Mouse (Mus musculus) CH12.LX (cell line): Measurements from ENCODE around the gene D10Wsu102e. TPM values are rescaled to one million over a fixed set of nuclear protein-coding genes. Genes with fewer than 3 reads are reported as not detected.

Experiments used
- DNase-seq: peaks from one replicate; pipeline ENCODE4 v3.0.0-alpha.2; 2013; ENCODE audit errors: extremely low read depth
- H3K27ac ChIP-seq: 2 replicates; pipeline ENCODE4 v1.5.1; 2012; ENCODE audit warnings: low read depth, mild to moderate bottlenecking, control low read depth, moderate library complexity; ENCODE audit not compliant: insufficient read depth
- H3K27me3 ChIP-seq: replicated peaks from 2 replicates; pipeline ENCODE3; 2012; ENCODE audit warnings: inconsistent platforms
- H3K36me3 ChIP-seq, 2 experiments: replicated peaks in 1 of 2; 2 replicates each; pipeline versions ENCODE3 to v1.6.1; 2012; ENCODE audit warnings: inconsistent platforms in 1 of 2, low read length in 1 of 2, mild to moderate bottlenecking in 1 of 2, mixed read lengths in 1 of 2, moderate library complexity in 1 of 2; ENCODE audit not compliant: control insufficient read depth in 1 of 2, insufficient read depth in 1 of 2
- H3K4me1 ChIP-seq, 2 experiments: 2 replicates each; pipeline ENCODE4 v1.6.1; 2012; ENCODE audit warnings: inconsistent platforms in 1 of 2, moderate library complexity in 1 of 2; ENCODE audit not compliant: insufficient read depth in 2 of 2, control insufficient read depth in 1 of 2
- H3K4me2 ChIP-seq: 2 replicates; pipeline ENCODE4 v1.6.1; 2012; ENCODE audit warnings: low read depth, mild to moderate bottlenecking, control low read depth; ENCODE audit not compliant: poor library complexity, insufficient read depth, severe bottlenecking
- H3K4me3 ChIP-seq, 3 experiments: fragments of 150-350 bp in 1 of 3; sonication (generic) in 1 of 3; replicated peaks in 1 of 3; 2 replicates each; pipeline versions ENCODE3 to v1.5.1; 2011 to 2012; ENCODE audit warnings: low read depth in 2 of 3, low read length in 2 of 3, mild to moderate bottlenecking in 2 of 3, moderate library complexity in 2 of 3, control low read depth in 1 of 3, improper control_type of control experiment in 1 of 3, inconsistent platforms in 1 of 3, mixed read lengths in 1 of 3; ENCODE audit not compliant: poor library complexity in 1 of 3
- H3K79me2 ChIP-seq: replicated peaks from 2 replicates; pipeline ENCODE4 v1.6.1; 2012; ENCODE audit warnings: mild to moderate bottlenecking, moderate library complexity; ENCODE audit not compliant: control insufficient read depth, poor library complexity, insufficient read depth, severe bottlenecking; ENCODE audit errors: extremely low read depth
- H3K9ac ChIP-seq: 2 replicates; pipeline ENCODE4 v1.6.1; 2012; ENCODE audit warnings: low read depth, mild to moderate bottlenecking, control low read depth, moderate library complexity; ENCODE audit not compliant: insufficient read depth
- H3K9me3 ChIP-seq: replicated peaks from 2 replicates; pipeline ENCODE3; 2012; ENCODE audit warnings: low read length, inconsistent platforms, mixed read lengths
- BHLHE40 ChIP-seq: IDR thresholded peaks from 2 replicates; pipeline ENCODE4 v1.6.1; 2011; ENCODE audit warnings: mild to moderate bottlenecking, low read depth, low read length, improper control_type of control experiment
- CHD1 ChIP-seq: IDR thresholded peaks from 2 replicates; pipeline ENCODE4 v1.6.1; 2012; ENCODE audit warnings: low read depth, low read length, improper control_type of control experiment, inconsistent platforms
- CHD2 ChIP-seq: IDR thresholded peaks from 2 replicates; pipeline ENCODE4 v1.6.1; 2011; ENCODE audit warnings: low read length, improper control_type of control experiment
- CTCF ChIP-seq, 2 experiments: IDR thresholded peaks in 1 of 2; conservative IDR thresholded peaks in 1 of 2; 2 replicates each; pipeline ENCODE4 v1.5.1; 2011 to 2012; ENCODE audit warnings: low read depth in 2 of 2, low read length in 2 of 2, improper control_type of control experiment in 1 of 2, inconsistent platforms in 1 of 2, mild to moderate bottlenecking in 1 of 2, moderate library complexity in 1 of 2
- E2F4 ChIP-seq: IDR thresholded peaks from 2 replicates; pipeline ENCODE4 v1.6.1; 2011; ENCODE audit warnings: low read depth, low read length, improper control_type of control experiment; ENCODE audit not compliant: insufficient replicate concordance
- ELF1 ChIP-seq: IDR thresholded peaks from 2 replicates; pipeline ENCODE4 v1.6.1; 2014; ENCODE audit warnings: low read depth, mild to moderate bottlenecking, inconsistent platforms, low read length, improper control_type of control experiment
- EP300 ChIP-seq: IDR thresholded peaks from 2 replicates; pipeline ENCODE4 v1.6.1; 2011; ENCODE audit warnings: low read length, improper control_type of control experiment
- ETS1 ChIP-seq: conservative IDR thresholded peaks from 2 replicates; pipeline ENCODE4 v1.6.1; 2012; ENCODE audit warnings: low read depth, mild to moderate bottlenecking, inconsistent platforms, low read length, improper control_type of control experiment, moderate library complexity
- GABPA ChIP-seq: IDR thresholded peaks from 2 replicates; pipeline ENCODE4 v1.6.1; 2012; ENCODE audit warnings: low read depth, low read length, improper control_type of control experiment, inconsistent platforms; ENCODE audit not compliant: insufficient replicate concordance
- HCFC1 ChIP-seq: IDR thresholded peaks from 2 replicates; pipeline ENCODE4 v1.6.1; 2012; ENCODE audit warnings: low read depth, mild to moderate bottlenecking, inconsistent platforms, low read length, improper control_type of control experiment
- IRF4 ChIP-seq: IDR thresholded peaks from 2 replicates; pipeline ENCODE4 v1.6.1; 2014; ENCODE audit warnings: low read depth, mild to moderate bottlenecking, inconsistent platforms, low read length, improper control_type of control experiment
- JUN ChIP-seq: IDR thresholded peaks from 2 replicates; pipeline ENCODE4 v1.6.1; 2011; ENCODE audit warnings: low read depth, mild to moderate bottlenecking, low read length, improper control_type of control experiment, moderate library complexity; ENCODE audit not compliant: insufficient read depth
- JUND ChIP-seq: conservative IDR thresholded peaks from 2 replicates; pipeline ENCODE4 v1.6.1; 2011; ENCODE audit warnings: low read depth, low read length, improper control_type of control experiment
- KAT2A ChIP-seq: IDR thresholded peaks from 2 replicates; pipeline ENCODE4 v1.6.1; 2012; ENCODE audit warnings: low read length, improper control_type of control experiment, inconsistent platforms; ENCODE audit not compliant: insufficient replicate concordance
- MAFK ChIP-seq: IDR thresholded peaks from 2 replicates; pipeline ENCODE4 v1.6.1; 2011; ENCODE audit warnings: low read length, improper control_type of control experiment; ENCODE audit not compliant: insufficient replicate concordance
- MAX ChIP-seq: IDR thresholded peaks from 2 replicates; pipeline ENCODE4 v1.6.1; 2011; ENCODE audit warnings: low read length, improper control_type of control experiment
- MAZ ChIP-seq: IDR thresholded peaks from 2 replicates; pipeline ENCODE4 v1.6.1; 2012; ENCODE audit warnings: low read depth, mild to moderate bottlenecking, inconsistent platforms, low read length, improper control_type of control experiment, moderate library complexity
- MEF2A ChIP-seq: IDR thresholded peaks from 2 replicates; pipeline ENCODE4 v1.6.1; 2014; ENCODE audit warnings: low read depth, mild to moderate bottlenecking, inconsistent platforms, low read length, improper control_type of control experiment, borderline replicate concordance
- MXI1 ChIP-seq: IDR thresholded peaks from 2 replicates; pipeline ENCODE4 v1.6.1; 2011; ENCODE audit warnings: mild to moderate bottlenecking, low read depth, low read length, improper control_type of control experiment
- MYC ChIP-seq: IDR thresholded peaks from 2 replicates; pipeline ENCODE4 v1.6.1; 2011; ENCODE audit warnings: low read depth, mild to moderate bottlenecking, improper control_type of control experiment, low read length
- NELFE ChIP-seq: IDR thresholded peaks from 2 replicates; pipeline ENCODE4 v1.6.1; 2011; ENCODE audit warnings: low read depth, low read length, improper control_type of control experiment
- NRF1 ChIP-seq: IDR thresholded peaks from 2 replicates; pipeline ENCODE4 v1.6.1; 2014; ENCODE audit warnings: low read depth, mild to moderate bottlenecking, inconsistent platforms, low read length, improper control_type of control experiment, moderate library complexity
- PAX5 ChIP-seq: IDR thresholded peaks from 2 replicates; pipeline ENCODE4 v1.6.1; 2012; ENCODE audit warnings: low read length, inconsistent platforms, mixed read lengths
- POLR2A ChIP-seq: IDR thresholded peaks from 2 replicates; pipeline ENCODE4 v1.6.1; 2011; ENCODE audit warnings: low read depth, mild to moderate bottlenecking, improper control_type of control experiment, low read length
- POLR2AphosphoS2 ChIP-seq: IDR thresholded peaks from 2 replicates; pipeline ENCODE4 v1.6.1; 2011; ENCODE audit warnings: low read depth, low read length, improper control_type of control experiment
- RAD21 ChIP-seq: IDR thresholded peaks from 2 replicates; pipeline ENCODE4 v1.6.1; 2011; ENCODE audit warnings: low read depth, mild to moderate bottlenecking, low read length, improper control_type of control experiment, moderate library complexity
- RCOR1 ChIP-seq: conservative IDR thresholded peaks from 2 replicates; pipeline ENCODE4 v1.6.1; 2012; ENCODE audit warnings: low read depth, mild to moderate bottlenecking, inconsistent platforms, low read length, improper control_type of control experiment
- SIN3A ChIP-seq: IDR thresholded peaks from 2 replicates; pipeline ENCODE4 v1.6.1; 2012; ENCODE audit warnings: low read length, improper control_type of control experiment, inconsistent platforms
- SMC3 ChIP-seq: IDR thresholded peaks from 2 replicates; pipeline ENCODE4 v1.6.1; 2011; ENCODE audit warnings: low read depth, low read length, improper control_type of control experiment
- TBP ChIP-seq: conservative IDR thresholded peaks from 2 replicates; pipeline ENCODE4 v1.6.1; 2011; ENCODE audit warnings: low read depth, low read length, improper control_type of control experiment
- TCF12 ChIP-seq: IDR thresholded peaks from 2 replicates; pipeline ENCODE4 v1.6.1; 2014; ENCODE audit warnings: low read depth, mild to moderate bottlenecking, inconsistent platforms, low read length, improper control_type of control experiment
- UBTF ChIP-seq: IDR thresholded peaks from 2 replicates; pipeline ENCODE4 v1.6.1; 2012; ENCODE audit warnings: low read depth, mild to moderate bottlenecking, inconsistent platforms, low read length, improper control_type of control experiment, moderate library complexity
- USF1 ChIP-seq: IDR thresholded peaks from 2 replicates; pipeline ENCODE4 v1.6.1; 2014; ENCODE audit warnings: low read depth, mild to moderate bottlenecking, inconsistent platforms, low read length, improper control_type of control experiment
- USF2 ChIP-seq: conservative IDR thresholded peaks from 2 replicates; pipeline ENCODE4 v1.6.1; 2011; ENCODE audit warnings: low read depth, low read length, improper control_type of control experiment
- ZC3H11A ChIP-seq: IDR thresholded peaks from 2 replicates; pipeline ENCODE4 v1.6.1; 2012; ENCODE audit warnings: low read depth, mild to moderate bottlenecking, inconsistent platforms, low read length, improper control_type of control experiment
- ZKSCAN1 ChIP-seq: IDR thresholded peaks from 2 replicates; pipeline ENCODE4 v1.6.1; 2012; ENCODE audit warnings: low read depth, inconsistent platforms, low read length, improper control_type of control experiment, borderline replicate concordance
- ZMIZ1 ChIP-seq: IDR thresholded peaks from 2 replicates; pipeline ENCODE4 v1.6.1; 2012; ENCODE audit warnings: low read depth, mild to moderate bottlenecking, inconsistent platforms, low read length, improper control_type of control experiment
- ZNF384 ChIP-seq: IDR thresholded peaks from 2 replicates; pipeline ENCODE4 v1.6.1; 2012; ENCODE audit warnings: low read depth, low read length, improper control_type of control experiment, inconsistent platforms
- dilution Hi-C: fragments of 300-500 bp; cut with MboI; formaldehyde crosslinking; loops from 2 replicates; pipeline ENCODE4 v1.14.3; 2020; ENCODE audit warnings: low sequenced_read_pairs; ENCODE audit not compliant: extremely low pct_unique_long_range_greater_than_20kb, extremely low pct_ligation_motif_present
- in situ Hi-C: fragments of 300-500 bp; cut with MboI; formaldehyde crosslinking; loops from 3 replicates; pipeline ENCODE4 v1.14.3; 2019; ENCODE audit warnings: low sequenced_read_pairs, low pct_ligation_motif_present, low pct_unique_long_range_greater_than_20kb, mixed read lengths
- polyA plus RNA-seq: library from polyadenylated mRNA; unstranded; fragments of >175 nt; gene quantifications from 2 replicates; pipeline ENCODE4 v1.2.1, GENCODE M21; 2012; ENCODE audit warnings: low read depth; ENCODE audit not compliant: insufficient read length
- total RNA-seq, 2 experiments: library from RNA; depleted of rRNA; stranded (reverse); fragments of 300-350 nt in 1 of 2; fragments of >200 nt in 1 of 2; gene quantifications; 2 replicates each; pipeline ENCODE4 v1.2.3; 2012 to 2014

D10Wsu102e gene
- total and polyA plus RNA-seq, 3 experiments = 1.0 to 1.6 (median 1.6) TPM

DNA sequence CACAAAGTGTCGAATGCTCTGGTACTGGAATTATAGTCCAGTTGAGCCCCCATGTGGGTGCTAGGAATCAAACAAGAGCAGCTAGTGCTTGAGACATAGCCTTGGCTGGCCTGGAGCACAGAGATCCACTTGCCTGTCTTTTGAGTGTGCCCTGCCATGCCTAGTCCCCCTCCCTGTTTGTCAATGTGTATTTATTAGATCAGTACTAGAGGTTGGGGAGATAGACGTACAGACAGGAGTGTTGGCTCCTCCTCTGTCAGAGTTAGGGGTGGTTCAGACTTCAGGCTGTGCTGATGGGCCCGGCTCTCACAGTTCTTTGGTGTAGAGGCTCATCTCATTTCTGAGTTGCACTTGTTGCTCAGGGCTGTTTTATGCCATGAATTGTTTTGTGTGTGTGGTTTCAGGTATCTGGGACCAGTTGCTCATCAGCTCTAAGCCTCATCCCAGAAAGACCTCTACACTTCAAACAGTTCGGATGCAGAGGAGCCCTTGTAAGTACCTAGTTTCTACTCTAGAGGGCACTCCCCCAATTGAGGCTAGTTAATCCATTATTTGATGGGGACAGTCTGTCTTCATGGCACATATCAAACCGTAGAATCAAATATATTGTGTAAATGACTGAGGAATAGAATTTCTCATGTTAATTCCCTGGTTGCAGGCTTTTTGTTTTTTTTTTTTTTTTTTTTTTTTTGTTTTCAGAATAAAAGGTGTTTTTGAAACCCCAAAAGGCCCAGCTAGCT is 1.8 kb downstream of the D10Wsu102e start:
- H3K36me3 ChIP-seq = peaks cover 43 to 46% of the 10 kb centered on the region in 2 experiments
- peaks cover 9 to 49% of the 10 kb centered on the region in 2 experiments for H3K4me1 ChIP-seq
- peak; percentile 60 for DNase-seq
- H3K9me3 ChIP-seq = no peaks in the 10 kb centered on the region
- TF ChIP-seq IRF4 = no peak
- TF ChIP-seq KAT2A = no peak
- no peak for TF ChIP-seq NRF1
- no peak for TF ChIP-seq EP300
- no peak for TF ChIP-seq MAFK
- no peak for TF ChIP-seq TCF12
- TF ChIP-seq MYC = no peak
- no peak for TF ChIP-seq BHLHE40
- TF ChIP-seq MEF2A = no peak
- no peak for TF ChIP-seq MAZ
- no peak for TF ChIP-seq UBTF
- no peak for TF ChIP-seq ZC3H11A
- no peak for TF ChIP-seq JUND
- TF ChIP-seq JUN = no peak
- no peak for TF ChIP-seq ZKSCAN1
- peak; percentile 44; the same call in 1 of the 2 replicates for TF ChIP-seq MXI1
- no peak for TF ChIP-seq POLR2A
- TF ChIP-seq NELFE = no peak
- TF ChIP-seq SIN3A = no peak
- no peak for TF ChIP-seq USF1
- TF ChIP-seq ZNF384 = 0 out of 2 replicates have a peak, but pooled peaks have one; percentile 6
- no peak for TF ChIP-seq ZMIZ1
- TF ChIP-seq MAX = no peak
- no peak for TF ChIP-seq CHD2
- TF ChIP-seq TBP = no peak
- TF ChIP-seq CTCF (conservative IDR thresholded peaks at IDR 0.05 in 1 of 2, IDR thresholded peaks at IDR 0.05 in 1 of 2; ENCODE audit: low read depth in 2 of 2, low read length in 2 of 2) = peak; percentile 50 to 60
- TF ChIP-seq GABPA = no peak
- TF ChIP-seq ELF1 = no peak
- TF ChIP-seq PAX5 = no peak
- TF ChIP-seq POLR2AphosphoS2 = no peak
- peak; percentile 38 for TF ChIP-seq SMC3
- no peak for TF ChIP-seq E2F4
- no peak for TF ChIP-seq CHD1
- no peak for TF ChIP-seq RCOR1
- TF ChIP-seq USF2 = no peak
- no peak for TF ChIP-seq ETS1
- TF ChIP-seq HCFC1 = no peak
- peak; percentile 51 for TF ChIP-seq RAD21
- peaks cover 27% of the 10 kb centered on the region for H3K79me2 ChIP-seq
- dilution Hi-C loops (no loop called here), in situ Hi-C loops (no loop called here)
- peak overlapping the region; percentile 69; the same call in 1 of the 2 replicates for H3K4me2 ChIP-seq
- peak overlapping the region; percentile 27 to 100 (median 92) for H3K4me3 ChIP-seq
- H3K27ac ChIP-seq = no peak overlapping the region
- peak overlapping the region; percentile 71 for H3K9ac ChIP-seq
- no peaks in the 10 kb centered on the region for H3K27me3 ChIP-seq
